Mouse (Mus musculus) intestine, embryonic 14.5 days (tissue): ENCODE results near the gene Gm8369. TPM values are rescaled to one million over a fixed set of nuclear protein-coding genes. Genes with fewer than 3 reads are reported as not detected.
"Not testable (repeated sequence)": the region's sequence is repeated elsewhere in the genome, so short reads cannot be mapped to it uniquely, and the experiment has no call there.

Experiments used
- ATAC-seq: fragments of 200-750 bp; cut with Nextera tagmentation; replicated peaks from 2 replicates; pipeline ENCODE4 v1.8.0; 2017; ENCODE audit warnings: low read depth, moderate number of reproducible peaks, moderate TSS enrichment, moderate library complexity; ENCODE audit not compliant: low FRiP score, low TSS enrichment
- DNase-seq: peaks from one replicate; pipeline ENCODE4 v3.0.0-alpha.2; 2018; ENCODE audit warnings: low spot score
- H3K27ac ChIP-seq: fragments of 300-500 bp; sonication (generic); 2 replicates; pipeline ENCODE4 v1.5.1; 2014; ENCODE audit warnings: low read depth, mild to moderate bottlenecking, control low read depth
- H3K27me3 ChIP-seq: fragments of 300-500 bp; sonication (generic); replicated peaks from 2 replicates; pipeline ENCODE4 v1.6.1; 2014; ENCODE audit warnings: low read length, control low read depth; ENCODE audit not compliant: control insufficient read depth, insufficient read depth
- H3K36me3 ChIP-seq: fragments of 300-500 bp; sonication (generic); 2 replicates; pipeline ENCODE4 v1.6.1; 2014; ENCODE audit warnings: low read length, control low read depth; ENCODE audit not compliant: control insufficient read depth, insufficient read depth
- H3K4me1 ChIP-seq: fragments of 300-500 bp; sonication (generic); replicated peaks from 2 replicates; pipeline ENCODE4 v1.6.1; 2014; ENCODE audit warnings: low read length, control low read depth, mixed read lengths; ENCODE audit not compliant: control insufficient read depth, insufficient read depth
- H3K4me2 ChIP-seq: fragments of 300-500 bp; sonication (generic); 2 replicates; pipeline ENCODE4 v1.6.1; 2014; ENCODE audit warnings: low read length
- H3K4me3 ChIP-seq: fragments of 300-500 bp; sonication (generic); 2 replicates; pipeline ENCODE4 v1.5.1; 2014; ENCODE audit warnings: low read depth, low read length, control low read depth, mixed read lengths
- H3K9ac ChIP-seq: fragments of 300-500 bp; sonication (generic); 2 replicates; pipeline ENCODE4 v1.6.1; 2014; ENCODE audit warnings: mild to moderate bottlenecking, low read length
- H3K9me3 ChIP-seq: fragments of 300-500 bp; sonication (generic); 2 replicates; pipeline ENCODE4 v1.6.1; 2016; ENCODE audit warnings: low read length, control low read depth; ENCODE audit not compliant: control insufficient read depth
- WGBS: fragments of 180-500 bp; shearing (Covaris S2); extraction: QIAGEN DNeasy Blood & Tissue Kit; methylation state at CpG from one replicate; pipeline ENCODE4 v1.1.7; 2014; 5-methylcytosine and 5-hydroxymethylcytosine counted together
- polyA plus RNA-seq: library from polyadenylated mRNA; unstranded; fragments of >200 nt; fragmentation: Nextera tagmentation; extraction: Ambion mirVana; gene quantifications from 2 replicates; pipeline ENCODE4 v1.2.1, GENCODE M21; 2014

Gene Gm8369
- polyA plus RNA-seq, 1 experiment from 2014 or later: not detected

DNA sequence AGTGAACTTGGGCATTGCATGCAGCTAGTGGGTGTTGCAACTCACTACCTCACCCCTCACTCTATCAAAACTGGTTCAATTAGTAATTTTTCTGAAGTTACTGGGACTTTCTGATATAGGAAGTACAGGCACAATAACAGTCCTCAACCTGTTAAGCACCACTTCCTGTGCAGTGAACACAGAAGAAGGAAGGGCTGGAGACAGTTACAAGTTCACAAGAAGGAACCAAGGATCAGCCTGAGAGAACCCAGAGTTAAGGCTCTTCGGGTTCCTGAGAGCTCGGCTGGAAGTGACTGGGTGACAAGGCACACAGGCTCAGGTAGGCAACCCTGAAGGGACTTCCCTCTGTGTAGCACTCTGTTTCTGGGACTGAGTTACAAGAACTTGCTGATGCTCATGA lies 32.6 kb downstream of the Gm8369 start:
- ATAC-seq, H3K4me1 ChIP-seq, H3K4me3 ChIP-seq, H3K27me3 ChIP-seq, H3K4me2 ChIP-seq, H3K9ac ChIP-seq, DNase-seq, H3K36me3 ChIP-seq, H3K27ac ChIP-seq, H3K9me3 ChIP-seq: not testable (repeated sequence)
- 76% methylated on average over 2 of the region's 2 CpGs for WGBS

GRCm38 (mm10) chr19:11520146-11520545 lies 34.4 kb downstream of the Gm8369 start:
- 88% methylated on average over 3 of the region's 3 CpGs for WGBS
- ATAC-seq: no peak

GRCm38 (mm10) chr19:11533421-11533820 lies 47.7 kb downstream of the Gm8369 start:
- no peak overlapping the region for H3K9ac ChIP-seq
- WGBS: 82% methylated on average over 1 of the region's 1 CpGs
- H3K36me3 ChIP-seq: no peaks in the 10 kb centered on the region
- DNase-seq (no peak), ATAC-seq (no peak)
- no peak overlapping the region for H3K4me3 ChIP-seq
- no peak overlapping the region for H3K27ac ChIP-seq
- H3K4me1 ChIP-seq: no peaks in the 10 kb centered on the region
- no peaks in the 10 kb centered on the region for H3K9me3 ChIP-seq
- H3K4me2 ChIP-seq: no peak overlapping the region
- no peaks in the 10 kb centered on the region for H3K27me3 ChIP-seq

More at GRCm38 (mm10) chr19:11520146-11520545, 34.4 kb downstream of the Gm8369 start:
- H3K9me3 ChIP-seq: no peaks in the 10 kb centered on the region
- DNase-seq: no peak
- no peak overlapping the region for H3K4me3 ChIP-seq
- H3K36me3 ChIP-seq: no peaks in the 10 kb centered on the region
- H3K27ac ChIP-seq: no peak overlapping the region
- no peak overlapping the region for H3K4me2 ChIP-seq
- H3K4me1 ChIP-seq: no peaks in the 10 kb centered on the region
- H3K27me3 ChIP-seq: no peaks in the 10 kb centered on the region
- no peak overlapping the region for H3K9ac ChIP-seq

DNA sequence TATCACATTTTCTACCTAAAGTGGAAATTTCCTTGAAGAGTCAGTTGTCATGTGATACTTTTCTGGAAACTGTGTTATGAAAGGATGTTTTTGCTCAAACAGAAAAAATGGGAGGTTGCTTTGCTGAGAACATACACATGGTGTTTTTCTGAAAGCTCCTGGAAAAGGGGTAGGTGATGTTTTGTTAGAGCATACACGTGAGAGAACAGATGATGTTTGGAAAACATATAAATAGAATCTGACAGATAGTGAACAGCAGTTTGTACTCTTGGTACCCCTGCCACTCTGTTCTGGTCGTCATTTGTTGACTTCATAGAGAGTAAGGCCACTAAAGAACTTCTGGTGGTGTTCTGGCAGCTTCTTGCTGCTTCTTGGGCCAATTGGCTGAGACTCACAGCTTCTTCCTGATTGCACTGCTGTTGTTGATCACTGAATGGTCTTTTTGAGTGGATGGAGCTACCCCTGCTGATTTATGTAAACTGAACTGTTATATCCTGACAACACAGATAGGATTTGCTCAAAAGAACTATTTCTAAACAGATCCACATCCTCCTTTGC lies 48.2 kb downstream of the Gm8369 start:
- DNase-seq: no peak
- H3K9ac ChIP-seq: no peak overlapping the region
- H3K36me3 ChIP-seq: no peaks in the 10 kb centered on the region
- ATAC-seq: no peak
- H3K4me1 ChIP-seq: no peaks in the 10 kb centered on the region
- 32% methylated on average over 2 of the region's 2 CpGs for WGBS
- no peak overlapping the region for H3K27ac ChIP-seq
- no peaks in the 10 kb centered on the region for H3K9me3 ChIP-seq
- H3K4me3 ChIP-seq: no peak overlapping the region
- no peaks in the 10 kb centered on the region for H3K27me3 ChIP-seq
- no peak overlapping the region for H3K4me2 ChIP-seq

GRCm38 (mm10) chr19:11536593-11536992 lies 50.9 kb downstream of the Gm8369 start, which contains the start of gene Ms4a4d:
Gene Ms4a4d, plus strand, starts transcription at chr19:11536801.
- H3K27me3 ChIP-seq: no peaks in the 10 kb centered on the region
- no peak within 1 kb of the TSS for H3K27ac ChIP-seq
- H3K4me3 ChIP-seq: no peak within 1 kb of the TSS
- no peak within 1 kb of the TSS for H3K9ac ChIP-seq
- DNase-seq: no peak
- no peaks in the 10 kb centered on the region for H3K9me3 ChIP-seq
- WGBS: 11% methylated on average over 7 of the region's 7 CpGs
- H3K4me1 ChIP-seq: no peaks in the 10 kb centered on the region
- H3K4me2 ChIP-seq: no peak within 1 kb of the TSS
- no peak for ATAC-seq
- H3K36me3 ChIP-seq: no peaks in the 10 kb centered on the region

- H3K27me3 ChIP-seq: no peaks in the 10 kb centered on the region
- no peaks in the 10 kb centered on the region for H3K9me3 ChIP-seq
- ATAC-seq: no peak
- 28% methylated on average over 2 of the region's 2 CpGs for whole genome bisulfite sequencing
- no peak overlapping the region for H3K4me3 ChIP-seq
- no peaks in the 10 kb centered on the region for H3K36me3 ChIP-seq
- no peak overlapping the region for H3K9ac ChIP-seq
- H3K27ac ChIP-seq: no peak overlapping the region
- no peak for DNase-seq
- no peaks in the 10 kb centered on the region for H3K4me1 ChIP-seq
- H3K4me2 ChIP-seq: no peak overlapping the region
These were observed 51.6 kb downstream of the Gm8369 start for GRCm38 (mm10) chr19:11537336-11537735.

DNA sequence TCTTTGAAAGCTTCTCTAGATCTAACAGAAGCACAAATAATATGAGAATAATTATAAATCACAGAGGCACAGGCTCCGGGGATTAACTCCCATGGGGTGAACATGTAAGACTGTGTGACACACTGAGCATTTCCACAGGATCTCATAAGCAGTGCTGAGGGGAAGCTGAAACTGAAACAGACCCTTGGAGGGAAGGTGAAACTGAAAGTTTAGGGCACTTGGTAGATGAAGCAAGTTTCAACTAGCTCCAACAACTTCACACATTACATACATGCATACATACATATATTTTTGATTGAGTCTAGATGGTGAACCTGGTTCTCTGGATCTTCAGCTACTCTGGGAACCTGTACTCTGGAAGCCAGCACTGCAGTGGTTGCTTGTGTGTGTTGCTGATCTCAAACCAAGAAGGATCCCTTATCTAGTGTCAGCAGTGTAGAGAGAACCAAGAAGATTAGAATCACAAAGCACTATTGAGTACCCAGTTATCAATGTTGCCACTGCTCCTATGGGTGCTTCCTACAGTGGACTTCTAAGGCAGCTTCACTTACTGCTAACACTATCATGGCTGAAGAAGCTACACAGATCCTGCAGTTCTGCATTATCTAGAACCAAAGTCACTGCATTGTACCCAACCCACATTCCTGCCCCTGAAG lies 54.6 kb downstream of the Gm8369 start:
- H3K36me3 ChIP-seq, H3K9ac ChIP-seq, H3K9me3 ChIP-seq, ATAC-seq, DNase-seq, H3K4me1 ChIP-seq, H3K4me3 ChIP-seq, H3K4me2 ChIP-seq, H3K27me3 ChIP-seq, H3K27ac ChIP-seq: not testable (repeated sequence)
- 86% methylated on average over 1 of the region's 1 CpGs for WGBS

DNA sequence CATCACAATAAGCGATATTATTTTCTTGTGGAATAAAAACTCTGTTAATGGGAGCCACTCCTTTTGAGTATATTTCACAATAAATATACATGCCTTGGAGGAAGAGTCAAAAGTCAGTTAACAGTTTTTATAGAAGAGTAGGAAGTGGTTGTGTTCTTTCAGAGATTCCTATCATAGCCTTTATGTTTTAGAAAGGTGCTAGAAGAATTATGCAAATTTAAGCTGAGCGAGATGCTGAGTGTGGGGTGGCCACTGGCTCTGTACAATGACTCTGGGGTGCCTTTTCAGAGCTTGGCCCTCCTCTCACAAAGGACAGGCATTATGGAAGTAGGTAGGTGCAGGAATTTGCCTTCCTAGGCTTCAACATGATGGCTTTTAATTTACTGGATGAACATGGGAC lies 58.6 kb downstream of the Gm8369 start:
- not testable (repeated sequence) for H3K4me1 ChIP-seq, H3K9ac ChIP-seq, H3K27me3 ChIP-seq, ATAC-seq, H3K4me2 ChIP-seq, H3K4me3 ChIP-seq, DNase-seq, H3K36me3 ChIP-seq, H3K27ac ChIP-seq, H3K9me3 ChIP-seq
- 92% methylated on average over 2 of the region's 2 CpGs for WGBS

- Histone ChIP-seq H3K36me3 (no peaks in the 10 kb centered on the region), H3K4me1 (no peaks in the 10 kb centered on the region), H3K4me3 (no peak overlapping the region), H3K9ac (no peak overlapping the region), H3K27me3 (no peaks in the 10 kb centered on the region), H3K4me2 (no peak overlapping the region), H3K27ac (no peak overlapping the region), H3K9me3 (no peaks in the 10 kb centered on the region)
- ATAC-seq: no peak
- DNase-seq: no peak
These were observed 62.2 kb downstream of the Gm8369 start for GRCm38 (mm10) chr19:11547911-11548310.
